Mouse (Mus musculus) embryo, embryonic 11 days (tissue): ENCODE results near the gene Phactr2.

Experiments
- DNase-seq: peaks from one replicate; pipeline ENCODE4 v3.0.0-alpha.2; 2015

Gene Phactr2

GRCm38 (mm10) chr10:13388116-13388922 is 85.9 kb downstream of the Phactr2 start:
- DNase-seq: peak; percentile 52

- no peak for DNase-seq
Observed at GRCm38 (mm10) chr10:13384866-13385265, 89.3 kb downstream of the Phactr2 start.

GRCm38 (mm10) chr10:13377895-13378294 is 96.3 kb downstream of the Phactr2 start:
- DNase-seq: no peak

GRCm38 (mm10) chr10:13376428-13377260 is 97.6 kb downstream of the Phactr2 start:
- DNase-seq: no peak

DNA sequence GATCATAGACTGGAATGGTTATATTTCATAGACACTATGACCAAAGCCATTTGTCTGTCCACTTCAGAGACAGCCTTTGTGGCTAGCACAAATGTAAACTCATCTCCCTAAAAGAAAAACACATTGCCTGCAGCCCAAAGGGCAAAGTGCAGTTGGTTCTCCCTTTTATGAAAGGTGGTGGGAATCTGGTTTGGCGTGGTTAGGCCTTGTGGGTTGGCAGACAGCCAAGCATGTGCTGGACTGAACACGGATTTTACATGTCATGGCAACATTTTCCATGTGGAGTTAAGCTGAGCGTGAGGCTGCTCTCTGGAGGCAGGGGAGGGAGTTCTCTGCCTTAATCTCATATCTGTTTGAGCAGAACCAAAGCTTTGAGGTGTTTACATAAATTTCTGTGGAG is 98.4 kb downstream of the Phactr2 start:
- peak; percentile 46 for DNase-seq

DNA sequence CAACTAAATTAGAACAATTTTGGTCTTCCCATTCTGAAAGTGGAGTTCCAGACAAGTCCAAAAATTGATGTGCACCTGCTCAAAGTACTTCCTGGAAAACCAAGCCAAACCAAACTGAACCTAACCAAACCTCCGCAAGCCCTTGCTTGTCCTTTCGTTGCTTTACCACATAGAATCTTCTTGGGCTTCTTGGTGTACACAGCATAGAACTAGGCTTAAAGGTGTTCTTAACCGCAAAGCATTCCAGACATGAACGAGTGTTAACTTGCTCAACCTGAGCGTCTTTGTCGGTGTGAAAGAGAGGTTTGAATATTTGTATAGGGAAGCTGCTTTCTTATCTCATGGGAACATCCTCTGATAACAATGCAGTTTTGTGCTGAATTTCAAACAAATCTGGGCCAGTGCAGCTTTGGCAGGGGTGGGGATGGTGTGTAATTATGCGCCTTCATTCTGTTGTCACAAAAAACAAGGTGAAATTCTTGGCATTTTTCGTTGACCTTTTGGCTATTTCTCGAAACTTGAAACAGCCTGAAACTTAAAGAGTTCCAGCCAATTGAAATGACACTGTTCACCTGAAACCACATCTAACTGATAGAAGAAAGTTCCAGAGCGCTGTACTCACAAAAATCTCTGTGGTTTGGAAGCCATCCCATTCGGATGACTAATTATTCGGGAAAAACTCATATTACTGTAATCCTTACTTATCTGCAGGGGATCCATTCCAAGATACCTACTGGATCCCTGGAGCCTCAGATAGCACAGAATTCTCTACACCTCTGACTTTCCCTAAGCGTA is 104.4 kb downstream of the Phactr2 start:
- no peak for DNase-seq

GRCm38 (mm10) chr10:13364286-13364580 is 110.0 kb downstream of the Phactr2 start:
- DNase-seq: no peak

GRCm38 (mm10) chr10:13363499-13364285 is 110.5 kb downstream of the Phactr2 start:
- DNase-seq: no peak

- DNase-seq: no peak
Observed at GRCm38 (mm10) chr10:13360913-13361312, 113.3 kb downstream of the Phactr2 start.

DNA sequence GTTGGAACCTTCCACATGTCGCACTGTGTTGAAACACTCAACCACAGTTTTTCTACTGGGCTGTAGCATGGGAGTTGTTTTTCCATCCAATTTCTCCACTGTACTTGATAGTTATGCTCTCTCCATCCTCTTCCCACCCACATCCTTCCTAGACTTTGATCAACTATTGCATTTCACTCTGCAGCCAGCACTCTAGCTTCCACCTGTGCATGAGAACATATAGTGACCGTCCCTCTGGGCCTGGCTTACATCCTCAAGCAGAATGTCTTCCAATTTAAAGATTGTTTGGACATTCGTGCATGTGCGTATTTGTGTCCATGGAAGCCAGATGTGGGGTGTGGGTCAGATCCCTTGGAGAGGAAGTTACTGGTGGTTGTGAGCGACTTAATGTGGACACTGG is 114.4 kb downstream of the Phactr2 start:
- no peak for DNase-seq

GRCm38 (mm10) chr10:13358679-13359078 is 115.5 kb downstream of the Phactr2 start:
- no peak for DNase-seq

- peak; percentile 63 for DNase-seq
Observed at GRCm38 (mm10) chr10:13346609-13347290, 127.5 kb downstream of the Phactr2 start.

- no peak for DNase-seq
Observed at GRCm38 (mm10) chr10:13340583-13340982, 133.6 kb downstream of the Phactr2 start.

DNA sequence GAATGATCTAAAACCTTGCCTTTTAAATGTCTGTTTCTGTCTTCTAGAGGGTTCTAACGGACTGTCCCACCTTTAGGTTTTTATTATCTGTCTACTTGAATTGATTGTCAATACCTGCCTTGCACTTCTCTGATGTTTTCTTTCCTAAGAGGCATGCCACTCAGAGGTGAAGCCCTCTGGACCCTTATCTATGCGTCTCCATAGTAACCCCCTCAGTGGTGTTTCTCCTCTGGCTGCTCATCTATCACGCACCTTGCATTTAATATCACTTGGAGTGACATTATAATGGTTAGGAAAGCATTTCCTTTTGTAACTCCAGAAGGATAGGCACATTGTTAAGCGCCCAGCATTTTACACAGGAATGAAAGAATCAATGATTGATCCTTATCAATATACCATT is 137.2 kb downstream of the Phactr2 start:
- no peak for DNase-seq

DNA sequence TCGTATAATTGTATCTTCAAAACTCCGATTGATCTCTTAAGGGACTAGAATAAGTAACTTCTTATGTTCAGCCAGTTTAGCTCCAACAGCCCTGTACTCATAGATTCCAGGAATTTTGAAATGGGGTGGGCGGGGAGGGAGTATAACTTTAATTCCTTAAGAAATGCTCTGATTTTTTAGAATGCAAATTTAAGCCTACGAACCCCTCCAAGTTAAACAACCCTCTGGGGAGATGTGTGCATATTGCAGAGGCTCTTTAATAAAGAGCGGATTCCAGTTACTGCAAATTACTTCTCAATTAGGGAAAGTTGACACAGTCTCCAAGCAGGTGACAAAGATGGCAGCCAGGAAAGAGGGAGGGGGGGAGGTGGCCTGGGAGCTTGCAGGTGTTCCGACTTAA is 138.4 kb downstream of the Phactr2 start:
- DNase-seq: no peak

DNA sequence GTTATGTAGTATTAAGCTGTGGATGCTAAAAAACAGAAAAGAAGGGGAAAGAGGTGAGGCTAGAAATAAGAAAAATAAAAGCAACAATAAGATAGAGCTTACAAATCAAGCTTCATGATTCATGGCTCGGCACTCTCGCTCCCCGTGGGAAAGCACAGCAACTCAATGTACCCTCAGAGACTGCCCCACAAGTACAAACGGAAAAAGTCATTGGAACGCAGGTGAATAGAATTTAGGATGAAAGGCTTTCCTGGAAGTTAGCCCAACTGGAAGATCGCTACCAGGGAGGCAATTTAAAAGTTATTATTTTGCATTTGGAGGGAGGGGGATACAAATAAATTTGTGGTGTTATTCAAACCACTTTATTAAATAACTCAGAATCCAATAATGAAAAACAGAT is 138.9 kb downstream of the Phactr2 start:
- DNase-seq: no peak

- no peak for DNase-seq
Observed at GRCm38 (mm10) chr10:13333781-13334180, 140.4 kb downstream of the Phactr2 start.

DNA sequence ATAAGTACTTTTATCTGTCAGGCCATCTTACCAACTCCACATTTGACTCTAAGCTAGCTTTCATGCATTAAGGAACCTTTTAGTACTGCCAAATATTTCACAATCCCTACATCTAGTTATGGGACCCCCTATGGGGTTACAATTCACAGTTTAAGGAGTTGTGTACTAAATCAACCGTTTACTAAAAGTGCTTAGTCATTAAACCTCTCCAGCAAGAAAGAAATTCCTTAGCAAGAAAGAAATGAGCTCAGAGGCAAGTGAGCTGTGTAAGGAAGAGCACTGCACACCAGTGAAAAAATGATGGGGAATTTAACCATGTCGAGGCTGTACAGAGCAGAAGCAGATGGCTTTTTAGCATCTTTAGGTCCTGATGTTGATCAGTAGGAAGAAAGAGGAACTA is 141.2 kb downstream of the Phactr2 start:
- DNase-seq: no peak

GRCm38 (mm10) chr10:13331405-13332032 is 142.7 kb downstream of the Phactr2 start:
- no peak for DNase-seq

GRCm38 (mm10) chr10:13328602-13329001 is 145.6 kb downstream of the Phactr2 start:
- no peak for DNase-seq

DNA sequence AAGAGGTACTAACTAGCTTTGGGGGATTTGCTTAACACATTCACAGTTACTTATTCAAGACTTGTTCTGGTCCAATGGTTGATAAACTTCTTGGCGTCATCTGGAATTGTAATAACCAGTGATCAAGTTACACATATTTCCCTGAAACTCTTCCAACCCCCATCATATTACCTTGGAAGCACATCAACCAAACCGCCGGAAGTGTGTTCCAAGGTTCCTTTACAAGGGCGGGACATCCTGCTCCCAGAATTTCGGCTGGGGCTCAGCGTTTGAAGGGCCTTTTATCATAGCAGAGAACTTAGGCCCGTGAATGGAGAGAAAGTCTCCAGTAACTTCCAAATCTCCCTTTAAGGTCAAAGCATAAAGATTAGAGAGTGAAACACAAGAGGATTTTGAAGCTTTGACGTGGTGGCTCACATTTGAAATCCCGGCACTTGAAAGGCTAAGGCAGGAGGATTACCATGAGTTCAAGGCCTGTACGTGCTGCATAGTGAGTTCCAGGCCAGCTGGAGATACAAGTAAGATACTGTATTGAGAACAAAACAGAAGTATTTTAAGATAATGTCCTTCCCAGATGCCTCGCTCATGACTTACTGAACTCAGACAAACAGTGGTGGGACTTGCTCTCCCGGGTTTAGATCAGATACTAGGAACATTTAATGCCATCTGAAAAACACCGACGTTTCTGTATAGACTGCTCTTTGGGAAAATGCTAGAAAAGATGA is 147.9 kb downstream of the Phactr2 start:
- DNase-seq: no peak
